Mouse (Mus musculus): Measurements from ENCODE around the gene Eef2.
"Not testable (repeated sequence)": the region's sequence is repeated elsewhere in the genome, so short reads cannot be mapped to it uniquely, and the experiment has no call there.

The Eef2 gene

GRCm38 (mm10) chr10:81180946-81181345 lies 4.5 kb downstream of the Eef2 start:
- DNase-seq (ENCODE audit: low read depth, low spot score): no peak

- DNase-seq (ENCODE audit: low read depth, low spot score): not testable (repeated sequence)
Observed at GRCm38 (mm10) chr10:81181860-81182259, 5.4 kb downstream of the Eef2 start.

- DNase-seq (ENCODE audit: low read depth, low spot score): peak; percentile 99
Observed at GRCm38 (mm10) chr10:81182336-81183333, 6.2 kb downstream of the Eef2 start, which contains the start of gene Dapk3. Gene Dapk3 (plus strand): TSS chr10:81183005.

GRCm38 (mm10) chr10:81183805-81184204 lies 7.4 kb downstream of the Eef2 start, which contains the start of gene 4930442H23Rik:
Gene 4930442H23Rik (minus strand): TSS chr10:81183849.
- no peak for DNase-seq (ENCODE audit: low read depth, low spot score)

- no peak for DNase-seq (ENCODE audit: low read depth, low spot score)
Observed at GRCm38 (mm10) chr10:81184765-81185164, 8.3 kb downstream of the Eef2 start.

- DNase-seq (ENCODE audit: low read depth, low spot score): no peak
Observed at GRCm38 (mm10) chr10:81187161-81187560, 10.7 kb downstream of the Eef2 start.

- no peak for DNase-seq (ENCODE audit: low read depth, low spot score)
Observed at GRCm38 (mm10) chr10:81189821-81190220, 13.4 kb downstream of the Eef2 start.

- no peak for DNase-seq (ENCODE audit: low read depth, low spot score)
Observed at GRCm38 (mm10) chr10:81190236-81190911, 13.9 kb downstream of the Eef2 start.

GRCm38 (mm10) chr10:81190912-81191321 lies 14.5 kb downstream of the Eef2 start:
- no peak for DNase-seq (ENCODE audit: low read depth, low spot score)

GRCm38 (mm10) chr10:81191342-81191982 lies 15.0 kb downstream of the Eef2 start:
- DNase-seq (ENCODE audit: low read depth, low spot score): no peak

- DNase-seq (ENCODE audit: low read depth, low spot score): peak; percentile 81
Observed at GRCm38 (mm10) chr10:81192270-81192967, 16.0 kb downstream of the Eef2 start.

GRCm38 (mm10) chr10:81192968-81193501 lies 16.6 kb downstream of the Eef2 start:
- no peak for DNase-seq (ENCODE audit: low read depth, low spot score)

GRCm38 (mm10) chr10:81193991-81194774 lies 17.8 kb downstream of the Eef2 start:
- no peak for DNase-seq (ENCODE audit: low read depth, low spot score)

GRCm38 (mm10) chr10:81195300-81195699 lies 18.9 kb downstream of the Eef2 start:
- DNase-seq (ENCODE audit: low read depth, low spot score): no peak

GRCm38 (mm10) chr10:81196470-81197065 lies 20.1 kb downstream of the Eef2 start:
- no peak for DNase-seq (ENCODE audit: low read depth, low spot score)

GRCm38 (mm10) chr10:81197305-81197704 lies 20.9 kb downstream of the Eef2 start:
- no peak for DNase-seq (ENCODE audit: low read depth, low spot score)

- DNase-seq (ENCODE audit: low read depth, low spot score): peak; percentile 69
Observed at GRCm38 (mm10) chr10:81198230-81198629, 21.8 kb downstream of the Eef2 start.

GRCm38 (mm10) chr10:81198990-81199389 lies 22.6 kb downstream of the Eef2 start:
- DNase-seq (ENCODE audit: low read depth, low spot score): no peak

- DNase-seq (ENCODE audit: low read depth, low spot score): no peak
Observed at GRCm38 (mm10) chr10:81200141-81200540, 23.7 kb downstream of the Eef2 start.

All from retina, postnatal 7 days (tissue).